Mouse (Mus musculus) forebrain, postnatal 0 days (tissue): Measurements from ENCODE around the gene Exo1. TPM values are rescaled to one million over a fixed set of nuclear protein-coding genes. Genes with fewer than 3 reads are reported as not detected.

Experiments used
- ATAC-seq: fragments of 200-750 bp; cut with Nextera tagmentation; 2 replicates; pipeline ENCODE4 v1.8.0; 2017; ENCODE audit warnings: mild to moderate bottlenecking, moderate library complexity
- DNase-seq: peaks from one replicate; pipeline ENCODE4 v3.0.0-alpha.2; 2015
- H3K27ac ChIP-seq: fragments of 300-500 bp; sonication (generic); 2 replicates; pipeline ENCODE4 v1.5.1; 2014; ENCODE audit warnings: low read depth, mild to moderate bottlenecking, antibody characterized with exemption, low read length, moderate library complexity, mixed read lengths
- H3K27me3 ChIP-seq: fragments of 300-500 bp; sonication (generic); 2 replicates; pipeline ENCODE4 v1.6.1; 2014; ENCODE audit warnings: mild to moderate bottlenecking, low read length, mixed read lengths; ENCODE audit not compliant: insufficient read depth
- H3K36me3 ChIP-seq: fragments of 300-500 bp; sonication (generic); 2 replicates; pipeline ENCODE4 v1.6.1; 2014; ENCODE audit warnings: mild to moderate bottlenecking, moderate library complexity; ENCODE audit not compliant: insufficient read depth
- H3K4me1 ChIP-seq: fragments of 300-500 bp; sonication (generic); 2 replicates; pipeline ENCODE4 v1.6.1; 2014; ENCODE audit warnings: antibody characterized with exemption; ENCODE audit not compliant: insufficient read depth
- H3K4me2 ChIP-seq: fragments of 300-500 bp; sonication (generic); 2 replicates; pipeline ENCODE4 v1.6.1; 2014; ENCODE audit warnings: low read depth, mild to moderate bottlenecking, moderate library complexity
- H3K4me3 ChIP-seq: fragments of 300-500 bp; sonication (generic); 2 replicates; pipeline ENCODE4 v1.5.1; 2014; ENCODE audit warnings: low read depth, low read length, mixed read lengths
- H3K9ac ChIP-seq: fragments of 300-500 bp; sonication (generic); 2 replicates; pipeline ENCODE4 v1.6.1; 2014; ENCODE audit warnings: mild to moderate bottlenecking
- H3K9me3 ChIP-seq: fragments of 300-500 bp; sonication (generic); 2 replicates; pipeline ENCODE4 v1.6.1; 2016; ENCODE audit warnings: low read length
- CTCF ChIP-seq: sonication (generic); IDR thresholded peaks from 2 replicates; pipeline ENCODE4 v1.5.1; 2016; ENCODE audit warnings: antibody characterized with exemption, control low read depth, low read depth
- WGBS: fragments of 180-500 bp; shearing (Covaris S2); extraction: QIAGEN DNeasy Blood & Tissue Kit; methylation state at CpG from one replicate; pipeline ENCODE4 v1.1.7; 2014; 5-methylcytosine and 5-hydroxymethylcytosine counted together
- polyA plus RNA-seq: library from polyadenylated mRNA; unstranded; fragments of >200 nt; fragmentation: Nextera tagmentation; extraction: Ambion mirVana; gene quantifications from 2 replicates; pipeline ENCODE4 v1.2.1, GENCODE M21; 2015
- total RNA-seq: library from RNA; depleted of rRNA; stranded (reverse); fragments of >200 nt; gene quantifications from 2 replicates; pipeline ENCODE4 v1.2.3, GENCODE M21; 2014; rRNA removed

The Exo1 gene
- 1.7 and 8.6 TPM in 2 replicates for total RNA-seq
- 2.1 TPM in 2 replicates for polyA plus RNA-seq

- no peaks in the 10 kb centered on the region for H3K9me3 ChIP-seq
- peak within 1 kb of the TSS; percentile 81 for H3K27ac ChIP-seq
- WGBS: under 1% methylated on average over 65 of the region's 66 CpGs
- peak within 1 kb of the TSS; percentile 77 for H3K9ac ChIP-seq
- H3K36me3 ChIP-seq: no peaks in the 10 kb centered on the region
- no peak for TF ChIP-seq CTCF
- peak within 1 kb of the TSS; percentile 74 for H3K4me2 ChIP-seq
- peak within 1 kb of the TSS; percentile 69 for H3K4me3 ChIP-seq
- DNase-seq: peak; percentile 91
- no peaks in the 10 kb centered on the region for H3K27me3 ChIP-seq
- no peaks in the 10 kb centered on the region for H3K4me1 ChIP-seq
- peak; percentile 99 for ATAC-seq
These were observed at the start of gene Exo1 for GRCm38 (mm10) chr1:175880453-175881296. Gene Exo1, plus strand, starts transcription at chr1:175880581.

- no peak for TF ChIP-seq CTCF
- H3K9ac ChIP-seq: no peak overlapping the region
- no peaks in the 10 kb centered on the region for H3K9me3 ChIP-seq
- H3K27ac ChIP-seq: no peak overlapping the region
- 85% methylated on average over 1 of the region's 1 CpGs for WGBS
- no peaks in the 10 kb centered on the region for H3K36me3 ChIP-seq
- H3K4me1 ChIP-seq: no peaks in the 10 kb centered on the region
- H3K27me3 ChIP-seq: no peaks in the 10 kb centered on the region
- no peak overlapping the region for H3K4me3 ChIP-seq
- DNase-seq (no peak), ATAC-seq (no peak)
- no peak overlapping the region for H3K4me2 ChIP-seq
These were observed 24.9 kb upstream of the Exo1 start for GRCm38 (mm10) chr1:175855515-175855914.

- DNase-seq: no peak
These were observed 13.3 kb upstream of the Exo1 start for GRCm38 (mm10) chr1:175867050-175867449.

GRCm38 (mm10) chr1:175867558-175867957 is 12.8 kb upstream of the Exo1 start:
- peak; percentile 61; the same call in 1 of the 2 replicates for ATAC-seq
- DNase-seq: peak; percentile 35

More at GRCm38 (mm10) chr1:175867050-175867449, 13.3 kb upstream of the Exo1 start:
- H3K4me2 ChIP-seq: no peak overlapping the region
- WGBS: 29% methylated on average over 1 of the region's 1 CpGs
- no peak overlapping the region for H3K27ac ChIP-seq
- TF ChIP-seq CTCF: no peak
- H3K4me1 ChIP-seq: no peaks in the 10 kb centered on the region
- H3K9ac ChIP-seq: no peak overlapping the region
- H3K27me3 ChIP-seq: no peaks in the 10 kb centered on the region
- no peaks in the 10 kb centered on the region for H3K9me3 ChIP-seq
- no peak for ATAC-seq
- H3K4me3 ChIP-seq: no peak overlapping the region
- H3K36me3 ChIP-seq: no peaks in the 10 kb centered on the region

GRCm38 (mm10) chr1:175870716-175871115 is 9.7 kb upstream of the Exo1 start:
- Histone ChIP-seq H3K9ac (no peak overlapping the region), H3K36me3 (no peaks in the 10 kb centered on the region), H3K9me3 (no peaks in the 10 kb centered on the region), H3K27me3 (no peaks in the 10 kb centered on the region), H3K4me1 (no peaks in the 10 kb centered on the region), H3K4me3 (no peak overlapping the region), H3K27ac (no peak overlapping the region), H3K4me2 (no peak overlapping the region)
- no peak for TF ChIP-seq CTCF
- DNase-seq: no peak
- 56% methylated on average over 3 of the region's 3 CpGs for WGBS
- no peak for ATAC-seq

More at GRCm38 (mm10) chr1:175867558-175867957, 12.8 kb upstream of the Exo1 start:
- Histone ChIP-seq H3K4me1 (no peaks in the 10 kb centered on the region), H3K27ac (no peak overlapping the region), H3K36me3 (no peaks in the 10 kb centered on the region), H3K9me3 (no peaks in the 10 kb centered on the region), H3K27me3 (no peaks in the 10 kb centered on the region), H3K4me2 (no peak overlapping the region), H3K4me3 (no peak overlapping the region), H3K9ac (no peak overlapping the region)
- WGBS: 29% methylated on average over 5 of the region's 5 CpGs
- peak; percentile 59 for TF ChIP-seq CTCF

- no peak for TF ChIP-seq CTCF
- Histone ChIP-seq H3K36me3 (no peaks in the 10 kb centered on the region), H3K9me3 (no peaks in the 10 kb centered on the region), H3K4me2 (no peak overlapping the region), H3K9ac (no peak overlapping the region), H3K27me3 (no peaks in the 10 kb centered on the region), H3K27ac (no peak overlapping the region), H3K4me3 (no peak overlapping the region), H3K4me1 (no peaks in the 10 kb centered on the region)
- WGBS: 75% methylated on average over 6 of the region's 6 CpGs
- DNase-seq: no peak
- no peak for ATAC-seq
These were observed 8.2 kb upstream of the Exo1 start for GRCm38 (mm10) chr1:175872028-175872816.
